Mouse (Mus musculus): ENCODE measurements around the gene Ccng1.
A peak's percentile ranks its signal among the peaks of the same experiment; 100 is the strongest.

Ccng1 gene

DNA sequence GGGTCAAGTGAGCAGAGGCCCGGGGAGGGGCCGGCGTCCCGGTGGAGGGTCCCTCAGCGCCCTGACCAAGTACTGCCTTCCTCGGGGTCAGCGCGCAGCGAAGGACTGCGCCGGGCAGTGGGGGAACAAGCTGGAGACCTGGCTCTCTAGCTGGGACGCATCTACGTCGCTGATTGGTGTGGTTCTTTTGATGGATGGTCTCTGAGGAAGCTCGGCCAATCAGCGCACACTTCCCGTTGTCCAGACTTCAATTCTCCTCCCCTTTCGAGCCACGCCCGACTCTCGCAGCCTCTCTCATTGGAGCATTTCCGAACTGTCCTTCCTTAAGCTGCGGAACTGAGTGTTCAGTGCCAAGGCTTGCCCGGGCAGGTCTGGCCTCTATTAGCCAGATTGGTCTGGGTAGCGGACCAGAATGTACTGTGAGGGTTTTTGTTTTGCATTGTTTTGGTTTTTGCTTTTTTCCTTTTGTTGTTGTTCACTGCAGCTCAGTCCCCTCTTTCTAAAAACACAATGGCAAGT, at the start of gene Ccng1:
Gene Ccng1 (minus strand): TSS at position 203 of the 519 bp plus-strand sequence.
- peak; percentile 82 for DNase-seq (ENCODE audit: extremely low spot score, low read depth, low spot score)

DNA sequence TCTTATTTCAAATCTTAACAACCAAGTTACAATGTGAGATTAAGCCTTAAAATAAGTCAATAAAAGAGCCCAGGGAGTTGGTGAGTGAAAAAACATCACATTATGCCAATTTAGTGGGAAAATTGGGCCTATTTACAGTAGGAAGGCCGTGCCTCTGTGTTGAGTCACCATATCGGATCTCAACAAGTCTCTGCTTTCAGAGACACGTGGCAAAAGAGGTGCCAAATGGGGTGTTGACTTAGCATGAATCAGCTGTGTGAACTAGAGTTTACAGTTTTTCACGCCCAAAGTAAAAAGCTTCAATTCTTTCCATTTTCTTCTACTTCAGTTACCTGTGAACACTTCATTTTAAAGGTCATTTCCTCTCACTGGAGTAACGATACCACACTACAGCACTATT, 35.2 kb upstream of the Ccng1 start:
- no peak for DNase-seq (ENCODE audit: extremely low spot score, low read depth, low spot score)

DNA sequence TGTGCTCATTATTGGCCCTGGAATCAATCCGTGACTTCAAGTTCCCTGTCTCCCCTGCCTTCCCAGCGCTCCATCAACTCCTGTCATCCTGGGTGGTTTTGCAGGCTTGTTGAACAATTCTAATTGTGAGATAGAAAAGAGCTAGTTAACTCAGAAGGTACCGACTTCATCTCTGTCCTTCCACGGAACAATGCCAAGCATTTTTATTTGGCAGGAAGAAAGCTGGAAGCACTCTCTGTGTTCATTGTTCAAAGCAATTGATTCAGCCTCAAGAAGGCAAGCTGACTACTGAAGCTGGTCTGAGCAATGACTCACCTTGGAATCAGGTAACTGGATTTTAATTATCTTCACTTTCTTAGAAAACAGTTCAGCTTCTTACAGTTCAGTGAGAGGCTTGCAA, 34.6 kb upstream of the Ccng1 start:
- no peak for DNase-seq (ENCODE audit: extremely low spot score, low read depth, low spot score)

DNA sequence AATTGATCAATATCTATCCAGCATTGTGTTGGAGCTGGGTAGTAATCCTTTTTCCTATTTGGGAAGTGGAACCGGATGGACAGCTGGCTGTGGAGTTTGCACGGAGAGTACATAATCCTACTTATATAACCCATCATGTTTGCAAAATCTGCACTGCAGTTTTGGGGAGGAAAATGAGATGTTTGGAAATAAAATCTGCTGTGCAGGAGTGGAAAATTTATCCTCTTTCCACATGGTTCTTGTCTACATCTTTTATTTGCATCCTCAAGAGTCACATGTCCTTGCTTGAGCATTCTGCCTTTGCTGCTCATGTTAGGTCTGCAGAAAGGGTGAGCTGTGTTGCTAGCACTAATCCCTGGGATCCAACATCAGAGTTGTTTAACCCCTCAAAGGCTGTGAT, 31.8 kb upstream of the Ccng1 start:
- no peak for DNase-seq (ENCODE audit: extremely low spot score, low read depth, low spot score)

- DNase-seq (ENCODE audit: extremely low spot score, low read depth, low spot score) = no peak
These were observed 29.2 kb upstream of the Ccng1 start for GRCm38 (mm10) chr11:40784326-40784725.

GRCm38 (mm10) chr11:40783346-40783745, 28.2 kb upstream of the Ccng1 start:
- no peak for DNase-seq (ENCODE audit: extremely low spot score, low read depth, low spot score)

DNA sequence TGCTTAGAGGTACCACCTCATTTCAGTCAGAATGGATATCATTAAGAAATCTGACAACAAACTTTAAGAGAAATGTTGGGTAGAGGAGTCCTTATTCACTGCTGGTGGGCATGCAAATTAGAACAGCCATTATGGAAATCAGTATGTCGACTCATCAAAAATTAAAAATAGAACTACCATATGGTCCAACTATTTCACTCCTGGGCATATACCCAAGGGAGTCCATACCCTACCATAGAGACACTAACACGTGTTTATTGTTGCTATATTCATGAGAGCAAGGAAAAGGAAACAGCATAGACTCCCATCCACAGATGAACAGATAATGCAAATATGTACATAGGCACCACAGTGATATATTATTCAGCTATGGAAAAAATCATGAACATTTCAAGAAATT, 26.7 kb upstream of the Ccng1 start:
- DNase-seq (ENCODE audit: extremely low spot score, low read depth, low spot score) = no peak

DNA sequence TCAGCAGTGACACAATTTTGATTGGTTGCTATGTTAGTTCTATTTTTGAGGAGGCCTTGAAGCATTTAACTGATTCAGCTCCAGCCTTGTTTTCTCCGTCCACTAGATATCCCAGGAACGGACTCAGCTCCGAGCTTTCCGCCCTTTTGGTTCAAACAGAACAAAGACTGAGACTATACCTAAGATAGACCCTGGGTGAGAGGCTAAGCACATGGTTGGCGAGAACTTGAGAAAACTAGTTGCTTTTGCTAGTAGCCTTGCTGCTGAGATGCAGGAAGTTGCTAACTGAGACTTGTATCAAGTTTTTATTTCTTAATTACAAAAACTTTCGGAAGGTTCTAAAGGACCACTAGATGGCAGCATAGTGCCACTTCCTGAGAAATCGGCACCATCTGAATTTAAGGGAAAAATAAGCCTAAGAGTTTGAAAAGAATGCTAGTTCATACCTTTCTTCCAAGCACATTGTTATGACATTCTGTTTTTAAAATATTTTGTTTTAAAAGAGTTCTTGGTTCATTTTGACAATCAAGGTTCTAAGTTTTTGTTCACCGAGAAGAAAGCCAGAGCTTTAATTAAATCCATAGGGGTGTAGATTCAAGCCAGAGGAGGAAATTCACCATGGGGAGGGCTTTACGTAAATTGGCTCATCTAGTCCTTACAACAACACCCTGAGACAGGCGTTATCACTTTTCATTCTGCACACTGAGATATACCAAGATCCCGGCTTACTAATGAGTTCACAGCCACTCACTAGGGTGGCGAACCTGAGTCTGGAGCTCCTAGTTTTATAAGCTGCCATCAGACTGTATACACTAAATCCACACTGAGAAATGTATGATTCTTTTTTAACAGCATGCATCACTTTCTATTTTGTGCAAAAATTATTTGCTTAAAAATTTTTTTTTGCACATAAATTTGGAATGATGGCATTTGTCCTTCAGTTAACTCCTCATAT, 20.5 kb upstream of the Ccng1 start:
- peak; percentile 52 for DNase-seq (ENCODE audit: extremely low spot score, low read depth, low spot score)

DNA sequence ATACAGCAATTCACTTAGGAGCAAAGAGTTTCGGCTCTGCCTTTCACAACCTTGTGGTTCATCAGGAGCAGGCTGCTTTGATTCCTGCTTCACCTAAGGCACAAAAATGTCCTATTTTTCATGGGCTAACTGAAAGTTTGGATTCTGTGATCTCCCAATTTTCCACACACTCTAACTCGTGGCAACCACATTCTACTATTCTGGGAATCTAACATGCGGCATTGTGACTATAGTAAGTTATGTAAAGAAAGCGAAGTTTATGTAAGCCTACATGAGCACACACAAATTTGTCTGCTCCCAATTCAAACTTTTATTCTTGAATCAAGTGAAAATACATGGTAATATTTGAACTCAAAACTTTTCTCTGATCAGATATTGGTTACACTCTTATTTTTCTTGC, 9.6 kb upstream of the Ccng1 start:
- no peak for DNase-seq (ENCODE audit: extremely low spot score, low read depth, low spot score)

GRCm38 (mm10) chr11:40763395-40763794, 8.3 kb upstream of the Ccng1 start:
- DNase-seq (ENCODE audit: extremely low spot score, low read depth, low spot score) = no peak

GRCm38 (mm10) chr11:40759896-40760295, 4.8 kb upstream of the Ccng1 start:
- DNase-seq (ENCODE audit: extremely low spot score, low read depth, low spot score) = no peak

- no peak for DNase-seq (ENCODE audit: extremely low spot score, low read depth, low spot score)
These were observed 857 bp upstream of the Ccng1 start for GRCm38 (mm10) chr11:40755968-40756367.

DNA sequence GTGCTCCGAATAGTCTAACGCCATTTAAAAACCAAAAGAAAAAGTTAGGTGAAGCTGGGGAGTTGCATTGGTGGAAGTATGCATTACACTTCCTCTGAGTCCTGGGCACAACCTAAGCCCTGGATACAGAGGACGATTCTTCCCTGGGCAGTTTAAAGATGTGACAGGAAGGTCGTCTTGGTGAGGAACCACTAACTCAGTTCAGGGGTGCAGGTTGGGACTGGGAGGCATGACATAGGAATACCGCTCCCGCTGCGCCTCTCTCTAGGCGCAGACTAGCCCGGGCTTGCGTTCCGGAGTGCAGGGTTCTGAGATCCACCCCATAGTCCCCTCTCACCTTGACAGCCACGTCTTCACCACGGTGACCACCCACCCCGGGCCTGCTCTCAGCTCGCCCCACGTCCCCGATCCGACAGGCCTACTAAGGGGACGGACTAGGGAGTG, 425 bp downstream of the Ccng1 start:
- DNase-seq (ENCODE audit: extremely low spot score, low read depth, low spot score) = no peak

DNA sequence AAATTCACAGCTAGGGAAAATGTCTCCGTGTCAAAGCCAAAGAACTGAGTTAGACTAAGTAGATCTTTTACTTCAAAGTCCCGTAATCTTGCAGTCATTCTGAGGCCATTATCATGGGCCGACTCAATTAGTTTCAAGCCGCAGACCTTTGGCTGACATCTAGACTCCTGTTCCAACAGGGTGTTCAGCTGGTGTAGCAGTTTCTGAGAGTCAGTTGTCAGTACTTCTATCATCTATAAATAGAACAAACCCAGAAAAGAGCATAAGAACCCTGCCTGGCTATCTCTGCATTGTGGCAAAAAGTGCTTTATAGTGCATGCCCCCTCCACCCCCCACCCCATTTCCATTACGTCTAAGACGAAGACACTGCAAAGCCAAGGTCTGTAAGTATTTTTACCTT, 1.3 kb downstream of the Ccng1 start:
- no peak for DNase-seq (ENCODE audit: extremely low spot score, low read depth, low spot score)

DNA sequence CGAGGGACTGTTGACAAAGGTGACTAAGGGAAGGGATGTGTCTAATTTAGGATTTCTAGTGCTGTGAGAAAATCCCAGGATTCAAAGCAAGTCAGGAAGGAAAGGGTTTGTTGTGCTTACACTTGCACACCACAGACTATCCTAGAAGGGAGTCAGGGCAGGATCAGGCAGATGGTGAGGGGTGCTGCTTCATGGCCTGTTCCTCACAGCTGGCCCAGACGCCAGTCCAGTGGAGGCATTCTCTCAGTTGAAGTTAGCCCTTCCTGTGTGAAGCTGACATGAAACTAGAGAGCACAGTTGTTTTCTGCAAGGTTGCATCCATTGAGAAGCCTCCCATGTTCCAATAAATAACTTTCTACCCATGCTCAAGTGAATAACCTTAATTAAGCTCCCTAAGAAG, 7.4 kb downstream of the Ccng1 start:
- DNase-seq (ENCODE audit: extremely low spot score, low read depth, low spot score) = no peak

GRCm38 (mm10) chr11:40746361-40746760, 8.8 kb downstream of the Ccng1 start:
- DNase-seq (ENCODE audit: extremely low spot score, low read depth, low spot score) = no peak

GRCm38 (mm10) chr11:40744348-40744747, 10.8 kb downstream of the Ccng1 start:
- DNase-seq (ENCODE audit: extremely low spot score, low read depth, low spot score) = no peak

DNA sequence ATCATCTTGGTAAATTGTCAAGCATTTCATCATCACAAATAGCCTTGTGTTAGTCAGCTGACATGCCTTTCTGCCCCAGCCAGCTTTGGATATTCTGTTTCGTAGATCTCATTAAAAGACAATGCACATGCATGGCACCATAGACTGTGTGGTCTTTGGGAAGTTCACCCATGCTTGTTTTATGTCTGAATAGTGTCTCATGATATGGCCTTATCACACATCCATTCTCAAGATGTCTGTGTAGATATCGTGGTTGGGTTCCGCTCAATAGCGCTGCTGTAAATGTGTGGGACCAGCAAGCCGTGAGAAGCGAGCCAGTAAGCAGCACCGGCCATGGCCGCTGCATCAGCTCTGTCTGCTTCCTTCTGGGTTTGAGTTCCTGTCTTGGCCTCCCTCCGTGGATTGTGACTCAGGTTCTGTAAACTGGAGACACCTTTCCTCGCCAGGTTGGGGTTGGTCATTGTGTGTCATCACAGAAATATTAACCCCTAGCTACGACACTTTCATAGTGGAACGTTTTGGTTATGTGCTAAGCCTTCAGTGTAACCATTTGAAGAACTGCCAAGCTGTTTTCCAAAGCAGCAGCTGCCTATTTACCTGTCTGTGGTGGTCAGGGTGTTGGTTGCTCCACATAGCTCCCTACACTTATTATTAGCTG, 13.4 kb downstream of the Ccng1 start:
- no peak for DNase-seq (ENCODE audit: extremely low spot score, low read depth, low spot score)

DNA sequence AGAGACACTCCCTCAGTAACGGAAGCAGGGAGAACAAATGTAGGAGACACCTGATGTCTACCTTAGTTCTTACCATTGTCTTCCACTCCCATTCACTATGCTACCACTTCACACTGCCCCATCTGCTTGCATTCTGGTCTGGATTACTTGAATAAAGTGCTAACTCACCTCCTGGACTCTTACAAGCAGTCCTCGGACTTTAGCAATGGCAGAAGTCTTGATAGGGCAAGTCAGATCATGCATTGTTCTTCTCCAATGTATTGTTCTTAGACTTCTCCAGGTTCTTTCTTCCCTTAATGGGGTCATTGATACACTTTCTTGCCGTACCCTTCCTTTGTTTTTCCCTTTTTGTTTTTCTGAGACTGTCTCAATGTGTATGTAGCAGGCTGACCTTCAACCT, 17.7 kb downstream of the Ccng1 start:
- DNase-seq (ENCODE audit: extremely low spot score, low read depth, low spot score) = no peak

DNA sequence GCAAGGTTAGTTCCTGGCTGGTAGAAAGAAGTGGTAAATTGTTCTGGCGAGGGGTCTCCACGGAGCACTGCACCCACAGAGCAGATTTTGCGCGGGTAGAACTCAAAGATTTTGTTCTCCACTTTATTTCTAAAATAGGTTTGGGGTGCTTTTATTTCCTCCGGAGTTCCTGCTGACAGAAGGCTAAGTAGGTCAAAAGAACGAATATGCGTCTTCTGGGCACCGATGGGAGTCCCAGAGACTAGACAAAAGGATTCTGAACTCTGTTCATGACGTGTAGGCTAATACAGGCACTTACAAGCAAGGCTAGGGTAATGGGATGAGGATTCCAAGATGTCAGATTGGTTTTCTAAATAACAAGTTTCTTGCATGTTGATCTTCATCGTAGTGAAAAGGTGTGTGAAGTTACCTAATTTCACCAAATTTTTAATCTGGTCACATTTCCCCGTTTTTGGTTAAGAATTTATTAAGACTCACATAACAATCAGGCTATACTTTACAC, 20.8 kb downstream of the Ccng1 start:
- DNase-seq (ENCODE audit: extremely low spot score, low read depth, low spot score) = no peak

GRCm38 (mm10) chr11:40733339-40734174, 21.6 kb downstream of the Ccng1 start, which contains the start of the genes Hmmr and Nudcd2:
Gene Hmmr, minus strand, starts transcription at chr11:40733422.
Gene Nudcd2, plus strand, starts transcription at chr11:40733667.
- peak; percentile 97 for DNase-seq (ENCODE audit: extremely low spot score, low read depth, low spot score)
